In genomic region chr9:110685187-110685586, GRCm38 (mm10) we compare ENCODE assay signal across 8 mouse cellular contexts. TPM values are rescaled to one million over a fixed set of nuclear protein-coding genes. Genes with fewer than 3 reads are reported as not detected.
DNase-seq lines count a peak whose midpoint lies in the region; ATAC-seq and TF ChIP-seq lines count a peak whose summit lies in the region.
"Had no signal": no experiment of that assay in that cellular context is flagged by ENCODE, and none has a peak within 500 bp of the region (broad histone marks: within the 10 kb centered on the region; RNA-seq: fewer than 3 reads in every experiment).

No protein-coding gene starts in this region.

- no peak for DNase-seq in kidney, adult 11 months
- DNase-seq in adrenal gland, adult 8-10 months: peak; percentile 70
- DNase-seq in layer of hippocampus, postnatal 14 days (ENCODE audit: low spot score in 2 of 2): no peak

- no peak overlapping the region for H3K9ac ChIP-seq in kidney, embryonic 14.5 days (ENCODE audit: low read depth, low read length)
- H3K9ac ChIP-seq in limb, embryonic 15.5 days: no peak overlapping the region

- no peak overlapping the region for H3K4me3 ChIP-seq in kidney, embryonic 14.5 days (ENCODE audit: low read length)
- 0 out of 2 replicates have a peak overlapping the region, but pooled peaks have one; percentile 26 for H3K4me3 ChIP-seq in E14TG2a.4 (replicated peaks; ENCODE audit: low read length)
- H3K4me3 ChIP-seq in limb, embryonic 15.5 days: no peak overlapping the region

- H3K4me2 ChIP-seq in kidney, embryonic 14.5 days (replicated peaks; ENCODE audit: low read depth, low read length): no peak overlapping the region
- no peak overlapping the region for H3K4me2 ChIP-seq in limb, embryonic 15.5 days
- H3K4me2 ChIP-seq: liver, embryonic 11.5 days had no signal

- TF ChIP-seq CTCF in E14TG2a.4 (conservative IDR thresholded peaks at IDR 0.05; ENCODE audit: low read length): no peak

- peak overlapping the region; percentile 70; the same call in 1 of the 2 replicates for H3K27ac ChIP-seq in kidney, embryonic 14.5 days (ENCODE audit: low read depth, low read length)
- H3K27ac ChIP-seq in limb, embryonic 15.5 days: peak overlapping the region; percentile 28

- no peak for ATAC-seq in kidney, embryonic 14.5 days (ENCODE audit: low FRiP score, low TSS enrichment)
- ATAC-seq in limb, embryonic 15.5 days (ENCODE audit: insufficient number of reproducible peaks, low FRiP score, low TSS enrichment, low read depth): no peak
- no peak for ATAC-seq in erythroblast, adult 5-6 weeks (replicated peaks; ENCODE audit: low FRiP score, poor library complexity, severe bottlenecking)

- no peaks in the 10 kb centered on the region; the same call in 1 of the 2 replicates for H3K36me3 ChIP-seq in kidney, embryonic 14.5 days (ENCODE audit: control insufficient read depth, insufficient read depth, low read length)
- peaks cover 14% of the 10 kb centered on the region for H3K36me3 ChIP-seq in E14TG2a.4 (ENCODE audit: insufficient read depth, low read length)
- H3K36me3 ChIP-seq in limb, embryonic 15.5 days: no peaks in the 10 kb centered on the region; the same call in 1 of the 2 replicates

- peaks cover 16% of the 10 kb centered on the region for H3K4me1 ChIP-seq in kidney, embryonic 14.5 days (ENCODE audit: control insufficient read depth, insufficient read depth, low read length)
- H3K4me1 ChIP-seq in E14TG2a.4 (replicated peaks; ENCODE audit: low read depth, low read length): peaks cover 78% of the 10 kb centered on the region
- peaks cover 31% of the 10 kb centered on the region for H3K4me1 ChIP-seq in limb, embryonic 15.5 days

- no peaks in the 10 kb centered on the region for H3K9me3 ChIP-seq in kidney, embryonic 14.5 days (ENCODE audit: control insufficient read depth, low read length)
- H3K9me3 ChIP-seq in E14TG2a.4 (ENCODE audit: low read length): no peaks in the 10 kb centered on the region
- H3K9me3 ChIP-seq in limb, embryonic 15.5 days: no peaks in the 10 kb centered on the region

- 87% methylated on average over 8 of the region's 8 CpGs for WGBS in kidney, embryonic 14.5 days
- 75% methylated on average over 8 of the region's 8 CpGs for WGBS in limb, embryonic 15.5 days

- no peaks in the 10 kb centered on the region for H3K27me3 ChIP-seq in kidney, embryonic 14.5 days (ENCODE audit: control insufficient read depth, insufficient read depth, low read length)
- no peaks in the 10 kb centered on the region for H3K27me3 ChIP-seq in E14TG2a.4 (ENCODE audit: insufficient read depth, low read length)
- no peaks in the 10 kb centered on the region for H3K27me3 ChIP-seq in limb, embryonic 15.5 days

RNA-seq across cellular contexts. Expression of gene Ccdc12, which starts 28.9 kb away (rescaled TPM):
- 160 and 193 TPM in 2 replicates for polyA plus RNA-seq in kidney, embryonic 14.5 days (2014; fragmentation: Nextera tagmentation; extraction: Ambion mirVana)
- total RNA-seq in adrenal gland, adult 8-10 months (2022): 10 to 100 TPM; 62.7 to 77.9 (median 68.5) TPM
- 116 and 126 TPM in 2 replicates for polyA plus RNA-seq in limb, embryonic 15.5 days (2015; fragmentation: Nextera tagmentation; extraction: Ambion mirVana)
- total RNA-seq in erythroblast, adult 5-6 weeks (2015; ENCODE audit: low replicate concordance): 14.0 and 58.5 TPM in 2 replicates
- 20.8 and 29.3 TPM in 2 replicates for total RNA-seq in erythroblast, adult 5-6 weeks (2017; ENCODE audit: low replicate concordance)
- total RNA-seq in layer of hippocampus, postnatal 14 days (2021): 10 to 100 TPM; 40.1 to 47.1 TPM

RNA-seq across cellular contexts. Expression of gene Nbeal2, which starts 31.2 kb away (rescaled TPM):
- 2.6 and 4.8 TPM in 2 replicates for polyA plus RNA-seq in kidney, embryonic 14.5 days (2014; fragmentation: Nextera tagmentation; extraction: Ambion mirVana)
- total RNA-seq in adrenal gland, adult 8-10 months (2022): 10 to 100 TPM in 2 of 4 experiments, 1 to 10 TPM in 2; 7.7 to 18.1 (median 13.1) TPM
- 5.7 and 5.8 TPM in 2 replicates for polyA plus RNA-seq in limb, embryonic 15.5 days (2015; fragmentation: Nextera tagmentation; extraction: Ambion mirVana)
- total RNA-seq in erythroblast, adult 5-6 weeks (2015; ENCODE audit: low replicate concordance): 6.9 and 15.6 TPM in 2 replicates
- 12.0 and 12.4 TPM in 2 replicates for total RNA-seq in erythroblast, adult 5-6 weeks (2017; ENCODE audit: low replicate concordance)
- total RNA-seq in layer of hippocampus, postnatal 14 days (2021): 1 to 10 TPM; 7.8 to 9.4 TPM

RNA-seq across cellular contexts. Expression of gene Myl3, which starts 56.5 kb away (rescaled TPM):
- 0.96 and 1.4 TPM in 2 replicates for polyA plus RNA-seq in kidney, embryonic 14.5 days (2014; fragmentation: Nextera tagmentation; extraction: Ambion mirVana)
- total RNA-seq in adrenal gland, adult 8-10 months (2022): under 1 TPM in 2 of 4 experiments, not detected in 2; 0.26 to 0.40 TPM
- polyA plus RNA-seq in limb, embryonic 15.5 days (2015; fragmentation: Nextera tagmentation; extraction: Ambion mirVana): 16.3 and 125 TPM in 2 replicates
- not detected in 2 replicates for total RNA-seq in erythroblast, adult 5-6 weeks (2015; ENCODE audit: low replicate concordance)
- not detected in 2 replicates for total RNA-seq in erythroblast, adult 5-6 weeks (2017; ENCODE audit: low replicate concordance)
- total RNA-seq in layer of hippocampus, postnatal 14 days (2021): not detected
